Comparison of ENCODE assay signal across 8 mouse cellular contexts in genomic region chr13:81351462-81352155, GRCm38 (mm10).
A peak's percentile ranks its signal among the peaks of the same experiment; 100 is the strongest.
DNase-seq lines count a peak whose midpoint lies in the region; ATAC-seq lines count a peak whose summit lies in the region.

No protein-coding gene starts in this region.

- no peaks in the 10 kb centered on the region for H3K4me1 ChIP-seq in embryonic facial prominence, embryonic 13.5 days
- peaks cover 3% of the 10 kb centered on the region; the same call in 1 of the 2 replicates for H3K4me1 ChIP-seq in midbrain, embryonic 13.5 days (replicated peaks)

- no peaks in the 10 kb centered on the region for H3K9me3 ChIP-seq in embryonic facial prominence, embryonic 13.5 days
- H3K9me3 ChIP-seq in midbrain, embryonic 13.5 days: no peaks in the 10 kb centered on the region

- no peak overlapping the region for H3K4me3 ChIP-seq in embryonic facial prominence, embryonic 13.5 days
- H3K4me3 ChIP-seq in midbrain, embryonic 13.5 days (replicated peaks): no peak overlapping the region

- no peaks in the 10 kb centered on the region for H3K27me3 ChIP-seq in embryonic facial prominence, embryonic 13.5 days
- no peaks in the 10 kb centered on the region for H3K27me3 ChIP-seq in midbrain, embryonic 13.5 days

- no peak overlapping the region for H3K4me2 ChIP-seq in embryonic facial prominence, embryonic 13.5 days
- no peak overlapping the region for H3K4me2 ChIP-seq in midbrain, embryonic 13.5 days (replicated peaks)

- H3K27ac ChIP-seq in embryonic facial prominence, embryonic 13.5 days: peak overlapping the region; percentile 49
- no peak overlapping the region; the same call in 1 of the 2 replicates for H3K27ac ChIP-seq in midbrain, embryonic 13.5 days

- no peak overlapping the region for H3K9ac ChIP-seq in embryonic facial prominence, embryonic 13.5 days
- H3K9ac ChIP-seq in midbrain, embryonic 13.5 days (replicated peaks): no peak overlapping the region

- 68% methylated on average over 14 of the region's 14 CpGs for WGBS in embryonic facial prominence, embryonic 13.5 days
- 57% methylated on average over 14 of the region's 14 CpGs for WGBS in midbrain, embryonic 13.5 days

- no peak for ATAC-seq in embryonic facial prominence, embryonic 13.5 days (ENCODE audit: insufficient number of reproducible peaks, insufficient read depth, low FRiP score, low TSS enrichment, low read depth)
- ATAC-seq in hematopoietic stem cell, adult 5-6 weeks (replicated peaks in 1 of 2; ENCODE audit: insufficient read depth in 1 of 2, low FRiP score in 2 of 2, low TSS enrichment in 1 of 2, low read depth in 1 of 2, poor library complexity in 2 of 2, severe bottlenecking in 2 of 2): peak; percentile 51 to 58
- peak; percentile 83 for ATAC-seq in midbrain, embryonic 13.5 days

- DNase-seq in T-cell, adult 2 months (ENCODE audit: low spot score): peak; percentile 27
- peak; percentile 18 for DNase-seq in liver
- no peak for DNase-seq in cerebellum, adult 8-10 months
- DNase-seq in layer of hippocampus, adult 11-12 months (ENCODE audit: low spot score): no peak
- DNase-seq in right cerebral cortex, postnatal 4 days: no peak

- no peaks in the 10 kb centered on the region for H3K36me3 ChIP-seq in embryonic facial prominence, embryonic 13.5 days
- peaks cover under 1% of the 10 kb centered on the region; the same call in 1 of the 2 replicates for H3K36me3 ChIP-seq in midbrain, embryonic 13.5 days

Comparison
In these comparisons a context has a peak if more than half of its experiments do, and no peak if none do; other contexts are left out.
1. DNase-seq: peak in T-cell, adult 2 months (single experiment) and liver (single experiment); none in cerebellum, adult 8-10 months (single experiment), layer of hippocampus, adult 11-12 months (single experiment) and right cerebral cortex, postnatal 4 days (single experiment).